Mouse (Mus musculus): ENCODE measurements around the gene Iffo1. TPM values are rescaled to one million over a fixed set of nuclear protein-coding genes. Genes with fewer than 3 reads are reported as not detected.

Gene Iffo1
- polyA plus RNA-seq (2012; rRNA removed), result 96.9 and 97.6 TPM in 2 replicates

DNA sequence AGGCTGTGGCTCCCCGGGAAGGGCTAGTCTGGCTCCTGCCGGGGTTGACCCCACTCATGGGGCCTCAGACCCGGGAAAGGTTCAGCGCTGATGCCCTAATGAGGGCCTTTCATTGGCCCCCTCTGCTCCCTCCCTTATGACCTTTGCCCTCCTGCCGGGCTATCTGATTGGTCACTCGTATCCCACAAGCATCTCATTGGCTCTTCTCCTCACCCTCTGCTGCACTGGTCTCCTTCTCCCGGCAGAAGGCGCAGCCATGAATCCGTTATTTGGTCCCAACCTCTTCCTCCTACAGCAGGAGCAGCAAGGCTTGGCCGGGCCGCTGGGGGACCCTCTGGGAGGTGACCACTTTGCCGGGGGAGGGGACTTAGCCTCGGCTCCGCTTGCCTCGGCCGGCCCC lies at the start of gene Iffo1:
Iffo1 (plus strand) TSS at position 241 of the 400 bp plus-strand sequence.
- peaks cover 7% of the 10 kb centered on the region for H3K4me1 ChIP-seq (ENCODE audit: control insufficient read depth, insufficient read depth, low read length)
- H3K4me3 ChIP-seq (ENCODE audit: insufficient read depth, low read length), result peak within 1 kb of the TSS; percentile 80
- peak within 1 kb of the TSS; percentile 61 for H3K27ac ChIP-seq (ENCODE audit: insufficient read depth, low read length)
- TF ChIP-seq POLR2A (IDR thresholded peaks at IDR 0.05; ENCODE audit: extremely low read depth, insufficient read depth, low read length) (peak; percentile 99), CTCF (IDR thresholded peaks at IDR 0.05; ENCODE audit: extremely low read depth, insufficient read depth, low read length) (peak; percentile 42; the same call in 1 of the 2 replicates)

DNA sequence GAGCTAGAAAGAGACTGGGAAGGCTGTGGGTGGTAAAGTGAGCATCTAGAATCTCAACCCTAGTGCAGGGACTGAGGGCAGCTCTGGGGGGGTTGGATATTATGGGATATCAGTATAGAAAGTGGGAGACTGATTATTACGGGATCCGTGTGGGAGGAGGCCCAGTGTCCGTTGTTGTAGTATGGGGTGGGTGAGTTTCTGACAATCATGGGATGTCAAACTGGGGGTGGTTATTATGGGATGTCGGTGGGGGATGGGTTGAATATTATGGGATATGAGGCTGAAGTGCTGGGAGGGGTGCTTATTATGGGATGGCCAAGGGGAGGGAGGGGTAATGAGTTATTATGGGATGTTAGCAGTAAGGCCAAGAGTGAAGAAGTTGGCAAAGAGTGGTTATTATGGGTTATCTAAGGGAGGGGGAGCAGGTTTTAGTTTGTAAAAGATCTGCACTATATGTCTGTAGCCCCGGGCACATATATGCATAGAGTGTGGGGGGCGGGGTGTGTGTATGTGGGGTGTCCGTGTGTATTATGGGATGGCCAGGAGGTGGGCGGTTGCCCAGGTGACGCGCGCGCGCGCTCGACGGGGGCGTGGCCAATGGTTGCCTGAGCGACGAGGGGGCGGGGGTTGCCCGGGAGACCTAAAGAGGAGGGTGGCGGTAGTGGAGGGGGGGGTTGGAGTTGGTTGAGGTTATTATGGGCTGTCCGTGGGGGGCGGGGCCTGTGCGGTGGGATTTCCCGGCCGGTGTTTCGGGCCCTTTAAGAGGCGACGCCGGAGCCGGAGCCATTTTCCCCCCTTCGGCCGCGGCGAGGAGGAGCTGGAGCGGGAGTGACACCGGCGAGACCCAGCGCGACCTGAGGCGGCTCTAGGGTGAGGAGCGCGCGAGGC lies 49.4 kb upstream of the Iffo1 start, which contains the start of gene Chd4:
Chd4 (plus strand) TSS at position 591 of the 888 bp plus-strand sequence.
- TF ChIP-seq CTCF (IDR thresholded peaks at IDR 0.05; ENCODE audit: extremely low read depth, insufficient read depth, low read length) (no peak), POLR2A (IDR thresholded peaks at IDR 0.05; ENCODE audit: extremely low read depth, insufficient read depth, low read length) (peak; percentile 86)

DNA sequence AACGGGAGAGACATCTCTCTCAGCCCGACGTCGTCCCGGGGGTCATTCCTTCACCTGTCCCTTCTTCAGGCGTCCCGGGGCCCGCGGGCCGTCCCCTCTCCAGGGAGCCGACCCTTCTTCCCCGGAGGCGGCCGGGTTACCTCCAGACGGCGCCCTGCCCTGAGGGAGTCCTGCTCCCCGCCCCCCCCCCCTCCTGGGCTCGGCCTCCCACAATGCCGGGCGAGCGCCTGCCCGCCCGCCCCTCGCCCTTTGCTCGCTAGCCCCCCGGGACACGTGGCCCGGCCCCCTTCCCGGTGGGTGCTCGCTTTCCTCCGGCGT lies 48.8 kb upstream of the Iffo1 start:
- peaks cover 19% of the 10 kb centered on the region for H3K4me1 ChIP-seq (ENCODE audit: control insufficient read depth, insufficient read depth, low read length)
- H3K27ac ChIP-seq (ENCODE audit: insufficient read depth, low read length), result peak overlapping the region; percentile 90
- H3K4me3 ChIP-seq (ENCODE audit: insufficient read depth, low read length), result peak overlapping the region; percentile 94
- TF ChIP-seq POLR2A (IDR thresholded peaks at IDR 0.05; ENCODE audit: extremely low read depth, insufficient read depth, low read length) (no peak), CTCF (IDR thresholded peaks at IDR 0.05; ENCODE audit: extremely low read depth, insufficient read depth, low read length) (no peak)

More for the DNA sequence above, 49.4 kb upstream of the Iffo1 start, which contains the start of gene Chd4:
- Histone ChIP-seq H3K4me1 (ENCODE audit: control insufficient read depth, insufficient read depth, low read length) (peaks cover 17% of the 10 kb centered on the region), H3K27ac (ENCODE audit: insufficient read depth, low read length) (peak within 1 kb of the TSS; percentile 90), H3K4me3 (ENCODE audit: insufficient read depth, low read length) (peak within 1 kb of the TSS; percentile 94)

DNA sequence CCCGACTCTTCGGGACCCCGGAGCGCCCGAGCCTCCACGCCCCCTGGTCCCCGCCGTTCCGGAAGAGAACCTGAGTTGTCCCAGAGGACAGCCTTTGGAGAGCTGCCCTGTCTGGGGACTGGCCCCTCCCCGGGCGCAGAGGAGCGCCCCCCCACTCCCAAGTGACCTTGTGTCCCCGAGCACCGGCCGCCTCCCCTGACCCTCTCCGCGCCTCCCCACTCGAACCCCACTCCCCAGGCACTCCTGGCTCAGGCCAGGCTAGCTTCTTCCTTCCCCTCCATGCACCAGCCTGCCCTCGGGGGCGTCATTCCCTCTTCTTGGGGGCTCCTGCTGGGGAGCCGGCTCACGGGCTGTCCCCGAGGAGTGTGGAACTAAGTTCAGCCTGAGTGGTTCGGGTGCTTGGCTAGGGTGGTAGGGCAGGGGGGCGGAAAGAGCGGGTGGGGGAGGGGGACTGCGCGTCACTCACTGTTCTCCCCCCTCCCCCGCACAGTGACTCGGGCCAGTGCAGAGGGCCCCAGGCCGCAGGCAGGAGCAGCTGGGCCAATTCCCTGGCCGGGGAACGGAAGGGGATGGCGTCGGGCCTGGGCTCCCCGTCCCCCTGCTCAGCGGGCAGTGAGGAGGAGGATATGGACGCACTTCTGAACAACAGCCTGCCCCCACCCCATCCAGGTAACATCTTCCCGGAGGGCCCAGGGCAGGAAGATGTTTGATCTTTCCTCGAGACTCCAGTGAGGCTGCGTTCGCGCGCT lies 48.3 kb upstream of the Iffo1 start:
- TF ChIP-seq POLR2A (IDR thresholded peaks at IDR 0.05; ENCODE audit: extremely low read depth, insufficient read depth, low read length) (no peak), CTCF (IDR thresholded peaks at IDR 0.05; ENCODE audit: extremely low read depth, insufficient read depth, low read length) (no peak)

DNA sequence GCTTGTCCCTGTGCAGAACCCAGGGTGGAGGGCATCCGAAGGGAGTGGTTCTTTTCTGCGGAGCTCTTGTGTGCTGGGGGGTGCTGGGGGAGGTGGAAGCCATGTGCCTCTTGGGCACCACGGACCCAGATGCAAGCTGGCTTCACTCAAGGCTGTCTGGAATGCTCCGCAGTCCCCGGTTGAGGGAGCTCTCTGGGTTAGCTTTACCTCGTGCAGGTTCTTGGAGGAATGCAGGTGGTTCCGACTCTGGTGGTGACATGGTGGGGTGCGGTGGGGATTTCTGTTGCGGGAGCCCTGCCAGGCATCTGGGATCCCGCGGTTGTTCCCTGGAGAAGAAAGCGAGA lies 47.7 kb upstream of the Iffo1 start:
- Histone ChIP-seq H3K27ac (ENCODE audit: insufficient read depth, low read length) (peak overlapping the region; percentile 84), H3K4me3 (ENCODE audit: insufficient read depth, low read length) (peak overlapping the region; percentile 94), H3K4me1 (ENCODE audit: control insufficient read depth, insufficient read depth, low read length) (peaks cover 19% of the 10 kb centered on the region)
- TF ChIP-seq CTCF (IDR thresholded peaks at IDR 0.05; ENCODE audit: extremely low read depth, insufficient read depth, low read length) (no peak), POLR2A (IDR thresholded peaks at IDR 0.05; ENCODE audit: extremely low read depth, insufficient read depth, low read length) (peak; percentile 15; the same call in 1 of the 2 replicates)

More for the DNA sequence above, 48.3 kb upstream of the Iffo1 start:
- Histone ChIP-seq H3K4me1 (ENCODE audit: control insufficient read depth, insufficient read depth, low read length) (peaks cover 19% of the 10 kb centered on the region), H3K27ac (ENCODE audit: insufficient read depth, low read length) (peak overlapping the region; percentile 84), H3K4me3 (ENCODE audit: insufficient read depth, low read length) (peak overlapping the region; percentile 94)

DNA sequence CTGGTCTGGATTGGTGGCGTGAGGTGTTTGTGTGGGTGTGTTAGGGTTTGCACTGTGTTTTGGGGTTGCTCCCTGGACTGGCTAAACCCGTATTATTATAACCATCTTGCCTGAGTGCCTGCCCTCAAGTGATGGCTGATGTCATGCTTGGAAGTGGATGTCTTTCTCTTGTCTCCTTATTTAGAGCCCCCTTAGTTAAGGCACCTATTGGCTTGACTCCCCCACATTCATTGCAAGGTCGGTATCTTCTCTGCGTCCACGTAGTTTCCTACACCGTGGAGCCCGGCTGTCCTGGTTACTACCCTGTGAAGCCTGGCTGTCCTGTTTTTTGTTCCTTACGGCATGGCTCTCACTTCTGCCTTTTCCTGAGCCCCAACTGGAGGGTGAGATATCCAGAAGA lies 47.1 kb upstream of the Iffo1 start:
- no peak overlapping the region for H3K27ac ChIP-seq (ENCODE audit: insufficient read depth, low read length)
- peaks cover 19% of the 10 kb centered on the region for H3K4me1 ChIP-seq (ENCODE audit: control insufficient read depth, insufficient read depth, low read length)
- H3K4me3 ChIP-seq (ENCODE audit: insufficient read depth, low read length), result peak overlapping the region; percentile 94
- TF ChIP-seq CTCF (IDR thresholded peaks at IDR 0.05; ENCODE audit: extremely low read depth, insufficient read depth, low read length) (no peak), POLR2A (IDR thresholded peaks at IDR 0.05; ENCODE audit: extremely low read depth, insufficient read depth, low read length) (no peak)

DNA sequence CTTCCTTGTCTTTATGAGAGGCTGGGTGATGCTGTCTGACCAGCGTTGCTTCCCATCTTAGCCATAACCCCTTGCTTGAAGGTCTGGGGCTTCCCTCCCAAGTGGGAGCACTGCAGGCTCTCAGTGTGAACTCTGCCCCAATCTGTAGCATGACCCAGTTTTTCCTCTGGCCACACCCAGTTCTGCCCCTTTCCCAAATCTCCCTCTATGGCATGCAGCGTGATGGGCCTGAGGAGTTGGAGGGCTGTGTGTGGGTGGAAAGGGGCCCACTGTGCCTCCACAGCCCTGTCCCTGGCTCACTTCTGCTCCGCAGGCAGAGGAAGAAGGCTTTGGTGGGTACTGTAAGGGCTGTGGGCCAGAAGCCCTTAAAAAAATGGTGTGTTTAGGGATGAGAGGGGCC lies 46.5 kb upstream of the Iffo1 start:
- Histone ChIP-seq H3K4me3 (ENCODE audit: insufficient read depth, low read length) (peak overlapping the region; percentile 94), H3K4me1 (ENCODE audit: control insufficient read depth, insufficient read depth, low read length) (peaks cover 19% of the 10 kb centered on the region), H3K27ac (ENCODE audit: insufficient read depth, low read length) (no peak overlapping the region)
- TF ChIP-seq POLR2A (IDR thresholded peaks at IDR 0.05; ENCODE audit: extremely low read depth, insufficient read depth, low read length) (no peak), CTCF (IDR thresholded peaks at IDR 0.05; ENCODE audit: extremely low read depth, insufficient read depth, low read length) (no peak)

DNA sequence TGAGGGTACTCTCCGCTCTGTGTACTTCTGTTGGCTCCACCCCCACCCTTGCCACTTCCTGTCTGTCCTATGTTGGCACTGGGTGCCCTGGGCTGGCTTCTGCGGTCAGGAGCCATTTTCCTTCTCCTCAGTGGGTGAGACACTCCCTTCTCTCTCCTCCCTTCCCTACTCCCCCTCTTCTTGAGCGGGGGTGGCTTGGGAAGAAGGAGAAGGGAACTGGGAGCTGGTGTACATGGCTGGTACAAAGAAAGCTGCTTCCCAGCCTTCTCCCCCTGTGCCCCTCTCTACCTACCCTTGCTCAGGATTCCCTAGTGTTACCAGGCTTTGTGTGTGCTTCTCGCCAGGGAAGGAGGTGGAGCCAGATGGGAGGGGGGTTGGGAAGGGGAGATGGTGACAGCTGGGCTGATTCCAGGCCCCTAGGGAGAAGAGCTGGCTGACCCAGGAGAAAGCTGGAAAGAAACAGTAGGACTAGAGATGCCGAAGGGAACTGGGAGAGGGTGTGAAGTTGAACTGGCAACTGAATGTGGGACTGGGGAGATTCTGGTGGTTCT lies 45.5 kb upstream of the Iffo1 start:
- Histone ChIP-seq H3K4me3 (ENCODE audit: insufficient read depth, low read length) (peak overlapping the region; percentile 94; the same call in 1 of the 2 replicates), H3K27ac (ENCODE audit: insufficient read depth, low read length) (peak overlapping the region; percentile 43), H3K4me1 (ENCODE audit: control insufficient read depth, insufficient read depth, low read length) (peaks cover 19% of the 10 kb centered on the region)
- TF ChIP-seq CTCF (IDR thresholded peaks at IDR 0.05; ENCODE audit: extremely low read depth, insufficient read depth, low read length) (no peak), POLR2A (IDR thresholded peaks at IDR 0.05; ENCODE audit: extremely low read depth, insufficient read depth, low read length) (no peak)

DNA sequence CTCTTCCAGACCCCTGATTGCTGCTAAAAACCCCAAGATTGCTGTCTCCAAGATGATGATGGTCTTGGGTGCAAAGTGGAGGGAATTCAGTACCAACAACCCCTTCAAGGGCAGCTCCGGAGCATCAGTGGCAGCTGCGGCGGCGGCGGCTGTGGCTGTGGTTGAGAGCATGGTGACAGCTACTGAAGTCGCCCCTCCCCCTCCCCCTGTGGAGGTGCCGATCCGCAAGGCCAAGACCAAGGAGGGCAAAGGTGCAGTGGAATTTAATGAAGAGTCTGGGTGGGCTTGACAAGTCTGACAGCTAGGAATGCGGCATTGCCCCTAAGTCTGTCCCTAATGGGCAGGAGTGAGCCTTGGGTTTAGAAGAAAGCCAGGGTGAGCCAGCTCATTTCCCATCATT lies 43.6 kb upstream of the Iffo1 start:
- H3K4me3 ChIP-seq (ENCODE audit: insufficient read depth, low read length), result no peak overlapping the region
- no peak overlapping the region for H3K27ac ChIP-seq (ENCODE audit: insufficient read depth, low read length)

More for the DNA sequence above, 43.6 kb upstream of the Iffo1 start:
- peaks cover 17% of the 10 kb centered on the region for H3K4me1 ChIP-seq (ENCODE audit: control insufficient read depth, insufficient read depth, low read length)
- TF ChIP-seq POLR2A (IDR thresholded peaks at IDR 0.05; ENCODE audit: extremely low read depth, insufficient read depth, low read length) (no peak), CTCF (IDR thresholded peaks at IDR 0.05; ENCODE audit: extremely low read depth, insufficient read depth, low read length) (no peak)
